Mouse (Mus musculus): ENCODE measurements around the gene Myo7a.
A peak's percentile ranks its signal among the peaks of the same experiment; 100 is the strongest.

Gene Myo7a

DNA sequence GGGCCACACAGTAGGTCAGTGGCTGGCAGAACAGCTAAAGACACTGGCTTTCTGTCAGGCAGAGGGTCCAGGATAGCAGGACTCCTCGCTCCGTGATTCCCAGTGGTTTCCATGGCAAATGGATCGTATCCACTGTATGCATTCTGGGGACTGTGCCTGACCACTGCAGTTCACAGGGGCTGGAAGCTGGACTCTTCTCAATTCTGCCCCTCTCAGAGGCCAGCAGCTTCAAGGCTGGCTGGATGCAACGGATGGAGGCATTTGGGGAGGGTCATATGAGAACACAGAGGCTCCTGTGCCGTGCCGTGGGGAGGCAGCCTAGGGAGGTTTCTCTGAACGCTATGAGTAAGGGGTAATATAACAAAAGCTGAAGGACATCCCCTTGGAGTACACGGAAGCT is 22.9 kb upstream of the Myo7a start:
- DNase-seq = no peak

DNA sequence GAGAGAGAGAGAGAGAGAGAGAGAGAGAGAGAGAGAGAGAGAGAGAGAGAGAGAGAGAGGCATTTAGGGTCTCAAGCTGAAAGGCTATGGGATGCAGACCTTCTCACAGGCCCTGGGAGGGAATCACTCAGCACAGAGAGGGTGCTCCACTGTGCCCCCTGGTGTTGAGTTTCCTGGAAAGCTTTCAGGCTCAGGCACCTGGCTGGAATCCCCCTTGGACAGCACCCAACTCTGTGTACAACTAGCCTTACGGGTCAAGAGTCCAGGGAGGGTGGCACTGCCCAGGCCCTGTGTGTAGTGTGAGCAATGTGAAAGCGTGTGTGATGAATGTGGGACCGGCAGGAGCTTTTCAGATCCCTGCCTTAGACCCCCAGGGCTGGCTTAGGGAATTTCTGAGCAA is 21.9 kb upstream of the Myo7a start:
- DNase-seq = peak; percentile 51

DNA sequence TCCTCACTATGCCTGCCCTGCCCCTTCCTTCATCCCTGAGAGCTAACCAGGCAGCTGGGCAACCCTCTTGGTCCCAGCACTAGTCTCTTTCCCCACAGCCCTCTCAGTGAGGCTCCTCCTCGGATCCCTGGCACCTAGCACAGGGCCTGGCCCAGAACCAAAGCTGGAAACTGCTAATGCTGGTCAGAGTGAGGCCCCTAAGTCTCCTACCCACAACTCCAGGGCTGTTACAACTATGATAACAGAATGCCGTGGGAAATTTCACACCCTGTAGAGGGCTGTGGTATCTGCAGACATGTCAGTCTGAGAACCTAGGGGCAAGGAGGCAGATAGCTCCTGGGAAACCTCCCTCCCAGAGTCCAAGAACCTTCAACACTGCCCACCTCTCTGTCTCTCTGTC is 21.3 kb upstream of the Myo7a start:
- no peak for DNase-seq

DNA sequence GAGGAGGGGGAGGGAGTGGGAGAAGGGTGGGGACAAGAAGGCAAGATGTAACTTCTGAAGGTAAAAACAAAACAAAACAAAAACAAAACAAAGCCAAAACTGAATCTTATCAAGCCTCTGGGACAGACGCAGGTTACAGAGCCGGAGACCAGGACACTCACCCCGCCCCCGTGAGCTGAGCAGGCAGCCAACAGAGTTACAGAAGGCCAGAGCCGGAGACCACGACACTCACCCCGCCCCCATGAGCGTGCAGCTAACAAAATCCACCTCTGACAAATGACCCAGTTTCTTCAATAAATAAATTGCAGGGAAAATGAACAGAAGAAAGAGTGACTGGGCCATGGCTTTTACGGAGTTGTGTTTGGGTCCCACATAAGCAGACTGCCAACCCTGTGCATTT is 19.9 kb upstream of the Myo7a start:
- DNase-seq = no peak

DNA sequence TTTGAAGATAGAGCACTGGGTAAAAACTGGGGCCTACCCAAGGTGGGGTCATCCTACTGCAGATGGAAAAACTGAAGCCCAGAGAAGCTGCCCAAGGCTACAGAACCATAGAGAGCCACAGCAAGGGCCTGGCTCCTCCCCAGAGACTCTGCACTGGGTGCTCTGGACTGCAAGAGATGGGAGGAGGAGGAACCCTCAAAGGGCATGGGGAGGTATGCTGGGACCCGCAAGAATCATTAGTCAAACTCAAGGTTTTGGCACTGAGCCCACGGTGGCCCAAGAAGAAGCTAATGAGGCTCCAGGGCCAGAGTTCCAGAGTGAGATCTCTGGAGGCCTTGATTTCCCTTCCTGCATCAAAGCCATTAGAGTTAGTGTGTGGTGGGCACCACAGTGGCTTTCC is 18.7 kb upstream of the Myo7a start:
- DNase-seq = no peak

DNA sequence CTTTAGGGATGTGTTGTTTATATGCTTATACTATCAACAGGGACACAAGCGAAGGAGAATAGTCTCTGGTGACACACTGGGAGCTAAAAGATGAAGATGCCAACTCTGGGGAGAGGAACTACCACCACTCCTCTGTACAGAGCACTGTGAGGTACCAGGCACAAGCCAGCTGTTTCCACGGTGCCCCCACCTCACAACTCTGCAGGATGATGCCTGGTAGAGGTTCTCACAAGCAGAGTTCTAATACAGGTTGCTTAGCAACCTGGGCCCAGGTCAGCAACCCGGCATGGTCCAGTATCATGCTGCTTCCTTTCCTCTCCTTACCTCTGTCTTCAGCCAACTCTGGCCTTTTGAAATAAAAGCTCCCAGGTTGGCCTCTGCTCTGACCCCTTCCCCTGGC is 18.3 kb upstream of the Myo7a start:
- DNase-seq = no peak

DNA sequence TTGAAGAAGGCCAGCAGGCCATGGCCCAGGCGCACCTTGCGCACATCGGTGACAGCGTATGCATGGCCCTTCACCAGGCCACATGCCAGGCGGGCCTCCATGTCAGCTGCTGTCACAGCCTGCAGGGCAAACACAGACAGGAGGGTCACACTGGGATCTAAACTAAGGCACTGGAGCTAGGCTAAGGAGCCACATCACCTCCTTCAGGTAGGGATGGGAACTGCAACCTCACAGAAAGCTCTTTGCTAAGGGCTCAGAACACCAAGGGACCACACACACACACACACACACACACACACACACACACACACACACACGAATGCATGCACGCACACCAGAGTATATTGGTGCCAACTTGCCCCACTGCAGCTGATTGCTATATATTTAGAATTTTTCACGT is 12.4 kb upstream of the Myo7a start:
- no peak for DNase-seq

DNA sequence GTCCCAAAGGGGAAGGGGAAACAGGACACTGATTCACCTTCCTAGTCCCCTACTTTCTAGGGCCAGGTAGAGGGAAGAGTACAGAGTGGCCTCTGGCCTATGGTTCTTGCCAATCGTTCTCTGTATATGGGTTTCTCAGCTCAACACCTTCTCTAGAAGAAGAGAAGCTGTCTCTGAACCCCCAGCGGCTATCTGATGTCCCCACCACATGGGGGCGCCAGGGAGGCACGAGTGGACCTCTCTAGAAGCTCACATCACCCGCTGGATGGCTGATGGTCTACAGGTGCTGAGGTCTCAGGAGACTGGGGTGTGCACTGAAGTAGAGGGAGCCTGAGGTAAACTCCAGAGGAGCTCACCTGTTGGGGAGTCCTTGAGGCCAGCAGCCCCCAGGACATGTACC is 6.1 kb upstream of the Myo7a start:
- DNase-seq = peak; percentile 58

DNA sequence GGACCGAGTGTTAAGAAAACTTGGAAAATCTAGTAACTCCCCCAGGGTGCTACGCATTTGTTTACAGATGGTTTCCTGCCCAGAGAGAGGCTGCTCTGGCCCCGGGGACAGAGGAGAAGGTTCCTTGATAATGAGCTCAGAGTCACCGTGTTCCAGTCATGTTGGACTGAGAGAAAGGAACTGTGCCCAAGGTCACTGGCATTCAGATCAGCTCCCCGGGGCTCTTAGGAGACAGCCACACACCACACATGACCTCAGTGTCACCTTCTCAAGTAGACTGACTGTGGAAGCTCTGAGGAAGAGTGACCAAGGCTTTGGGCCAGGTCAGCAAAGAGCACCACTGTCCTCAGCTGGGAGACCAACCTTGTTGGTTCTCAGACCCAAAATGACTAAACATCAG is 5.4 kb upstream of the Myo7a start:
- DNase-seq = no peak

DNA sequence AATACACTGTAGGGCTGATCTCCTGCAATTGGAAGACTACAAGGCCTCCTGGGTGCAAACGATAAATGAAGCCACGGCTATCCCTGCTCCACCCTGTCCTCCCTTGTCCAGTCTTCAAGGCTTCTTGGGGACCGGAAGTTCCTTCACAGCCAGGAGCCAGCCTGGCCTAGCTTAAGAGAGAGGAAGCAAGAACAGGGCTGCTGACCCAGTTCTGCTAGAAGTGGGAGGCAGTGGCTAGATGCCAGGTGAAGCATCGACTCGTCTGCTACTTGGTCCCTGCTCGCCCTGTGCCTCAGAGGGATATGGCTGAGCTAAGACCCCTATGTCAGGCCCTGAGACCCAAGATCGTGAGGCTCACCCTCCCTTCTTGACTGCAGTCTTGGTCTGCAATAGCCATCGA is 2.3 kb upstream of the Myo7a start:
- no peak for DNase-seq

DNA sequence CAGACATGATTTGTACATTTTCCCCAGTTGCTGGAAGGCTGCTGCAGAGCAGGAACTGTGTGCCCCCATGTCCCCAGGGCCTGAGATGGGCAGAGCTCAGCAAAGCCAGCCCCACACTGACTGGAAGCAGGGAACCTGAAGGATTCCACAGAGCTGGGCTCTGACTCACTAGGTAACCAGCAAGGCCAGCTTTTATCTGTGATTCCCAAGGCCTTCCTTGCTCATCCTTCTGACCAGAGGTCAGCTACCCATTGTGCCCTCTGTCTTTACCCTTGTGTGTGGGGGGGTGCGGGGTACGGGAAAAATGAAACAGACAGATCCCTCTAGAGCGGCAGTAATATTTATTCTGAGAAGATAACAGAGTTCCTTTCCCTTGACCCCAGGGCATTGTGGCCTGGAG is 1.9 kb upstream of the Myo7a start:
- DNase-seq = no peak

DNA sequence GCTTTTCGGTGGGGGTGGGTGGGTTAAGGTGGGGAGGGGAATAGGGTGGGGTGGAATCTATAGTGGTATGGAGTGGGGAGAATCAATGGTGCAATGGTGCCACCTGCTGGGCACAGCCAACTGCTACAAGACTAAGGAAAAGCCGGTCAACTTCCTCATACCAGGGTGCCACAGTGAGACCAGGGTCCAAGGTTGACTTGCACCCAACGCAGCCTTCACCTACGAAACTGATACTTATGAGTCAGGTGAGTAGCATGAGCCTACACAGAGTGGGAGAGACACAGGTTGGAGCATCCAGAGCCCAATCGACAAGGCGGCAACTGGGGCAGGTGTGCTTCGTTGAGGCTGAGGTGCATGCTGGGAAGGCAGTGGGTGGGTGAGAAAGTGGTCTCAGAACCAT is 1.0 kb upstream of the Myo7a start:
- DNase-seq = peak; percentile 78

DNA sequence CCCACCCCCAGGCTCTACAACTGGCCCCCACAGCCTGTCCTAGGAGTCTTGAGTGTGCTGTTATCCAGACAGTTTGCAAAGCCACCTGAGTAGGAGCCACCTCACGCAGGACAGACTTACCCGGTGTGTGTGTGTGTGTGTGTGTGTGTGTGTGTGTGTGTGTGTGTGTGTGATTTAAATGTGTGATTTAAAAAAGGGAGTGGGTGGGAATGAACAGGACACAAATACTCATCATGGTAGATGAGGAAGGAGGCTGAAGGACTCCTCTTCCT is 573 bp upstream of the Myo7a start:
- no peak for DNase-seq

DNA sequence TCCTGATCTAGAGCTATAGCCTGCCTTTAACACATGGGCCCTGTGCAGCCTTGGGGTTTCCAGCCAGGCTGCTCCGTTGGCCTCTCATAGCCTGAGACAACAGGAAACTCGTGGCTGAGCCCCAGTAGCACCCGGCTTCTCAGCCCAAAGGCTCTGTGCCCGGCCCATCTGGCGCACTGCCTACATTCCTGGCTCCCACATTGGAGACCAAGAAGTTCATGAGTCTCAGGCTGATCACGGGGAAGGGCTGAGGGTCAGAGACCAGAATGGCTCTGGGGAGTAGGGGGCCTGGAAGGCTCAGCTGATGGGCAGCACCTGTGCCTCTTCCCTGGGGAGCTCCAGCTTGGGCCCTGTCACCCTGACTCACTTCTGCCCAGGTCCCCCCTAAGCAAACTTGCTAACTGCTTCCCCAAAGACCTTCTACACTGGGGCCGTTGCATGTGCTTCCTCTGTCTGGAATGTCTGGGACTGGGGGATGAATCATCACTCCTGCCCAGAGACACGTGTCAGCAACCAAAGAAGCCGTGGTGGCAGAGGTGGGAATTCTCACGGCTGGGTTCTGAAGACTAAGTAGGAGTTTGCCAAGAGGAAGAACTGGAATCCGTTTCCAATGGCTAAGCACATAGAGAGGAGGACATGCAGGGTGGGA is 2.2 kb downstream of the Myo7a start:
- DNase-seq = peak; percentile 85

DNA sequence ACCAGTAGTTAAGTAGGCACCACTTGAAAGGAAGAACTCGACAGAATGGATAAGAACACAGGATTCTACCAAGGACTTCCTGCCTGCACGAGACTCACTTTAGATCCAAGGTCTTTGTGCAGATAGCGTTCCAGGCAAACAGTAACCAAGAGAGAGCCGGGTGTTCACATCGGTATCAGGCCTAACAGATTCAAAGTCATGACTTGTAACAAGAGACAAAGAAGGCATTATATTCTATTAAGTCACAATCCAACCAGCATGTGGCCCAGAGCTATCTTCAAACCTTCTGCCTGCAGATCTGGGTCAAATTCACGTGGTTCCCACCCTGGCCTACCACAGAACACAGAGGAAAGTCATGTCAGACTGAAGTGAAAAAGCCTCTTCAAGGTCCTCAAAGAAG is 4.7 kb downstream of the Myo7a start:
- DNase-seq = no peak

DNA sequence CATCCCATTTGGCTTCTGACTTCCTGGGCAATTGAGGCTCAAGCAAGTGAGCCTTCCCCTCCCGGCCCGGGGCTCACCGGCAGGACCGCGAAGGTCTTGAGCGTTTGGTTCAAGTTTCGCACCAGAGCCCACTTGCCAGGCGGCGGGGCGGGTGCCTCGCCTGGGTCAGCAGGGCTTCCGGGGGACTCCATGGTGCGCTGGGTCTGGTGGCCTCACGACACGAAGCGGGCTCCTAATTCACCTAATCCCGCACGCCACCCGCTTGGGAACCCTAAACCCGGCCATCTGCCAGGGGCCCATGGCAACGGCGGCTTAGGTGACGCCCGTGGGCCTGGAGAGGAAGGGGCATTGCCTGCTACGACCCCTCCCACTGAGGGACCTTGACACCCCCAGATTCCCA is 8.1 kb downstream of the Myo7a start:
- DNase-seq = no peak

DNA sequence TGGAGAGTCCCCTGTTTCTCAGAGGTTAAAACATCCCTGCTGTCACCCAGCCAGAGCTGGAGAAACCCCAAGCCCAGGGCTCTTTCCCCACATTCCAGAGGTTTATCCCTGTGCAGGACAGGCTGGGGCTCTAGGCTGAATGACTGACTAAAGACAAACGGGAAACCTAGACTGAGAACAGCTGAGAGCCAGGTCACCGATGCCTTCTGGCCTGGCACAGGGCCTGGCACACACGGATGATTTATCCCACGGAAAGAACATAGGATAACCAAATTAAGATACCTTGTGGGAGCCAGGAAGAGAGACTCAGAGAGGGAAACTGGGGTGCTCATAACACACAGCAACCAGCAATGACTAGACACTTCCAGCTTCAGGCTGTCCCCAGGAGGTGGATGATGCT is 9.6 kb downstream of the Myo7a start:
- DNase-seq = no peak

DNA sequence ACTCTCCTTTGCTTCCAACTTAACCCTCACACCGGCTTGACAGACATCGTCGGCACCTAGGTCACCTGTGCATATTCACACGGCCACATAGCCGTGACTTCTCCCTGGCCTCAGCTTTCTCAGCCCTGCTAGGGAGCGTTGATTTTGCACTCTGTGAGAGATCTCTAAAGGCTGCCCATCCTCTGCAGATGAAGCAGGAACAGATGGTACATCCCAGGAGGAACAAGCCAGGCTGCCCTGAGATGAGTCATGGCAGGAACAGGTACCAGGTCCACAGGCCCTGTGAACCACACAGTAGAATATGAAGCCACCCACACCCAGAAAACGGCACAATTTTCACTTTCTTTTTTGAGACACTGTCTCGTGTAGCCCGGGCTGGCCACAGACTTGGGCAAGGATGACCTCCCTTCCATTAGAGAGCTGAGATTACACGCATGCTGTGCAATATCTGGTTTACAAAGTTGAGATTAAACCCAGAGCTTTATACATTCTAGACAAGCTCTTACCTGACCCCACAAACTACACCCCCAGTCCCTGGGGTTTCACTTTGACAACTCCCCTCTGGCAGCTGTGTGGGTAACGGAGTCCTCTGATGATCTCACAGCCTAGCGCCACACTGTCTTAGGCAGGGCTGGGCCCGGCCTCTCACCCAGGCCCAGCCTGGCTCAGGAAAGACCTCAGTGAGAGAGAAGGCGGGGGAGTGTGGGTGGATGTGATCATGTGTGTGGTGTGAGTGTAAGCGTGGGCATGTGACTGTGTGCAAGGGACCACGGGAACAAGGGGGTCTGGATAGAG is 10.5 kb downstream of the Myo7a start:
- DNase-seq = no peak

DNA sequence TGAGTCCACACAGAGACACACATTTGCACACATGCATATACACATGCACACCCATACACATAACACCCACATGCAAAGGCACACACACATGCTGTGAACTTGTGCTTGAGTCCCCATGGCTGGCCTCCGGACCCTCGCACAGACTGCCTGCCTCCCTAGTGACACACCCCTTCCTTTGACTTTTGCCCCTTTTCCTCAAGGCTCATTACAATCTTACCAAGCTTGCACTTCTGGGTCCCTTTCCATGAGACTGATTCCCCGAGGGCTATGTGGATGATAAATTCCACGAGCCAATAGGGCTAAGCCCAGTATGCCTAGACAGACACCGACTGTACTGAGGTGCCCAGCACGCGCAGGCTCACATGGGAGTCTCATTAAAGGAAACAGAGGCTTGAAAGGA is 13.1 kb downstream of the Myo7a start:
- no peak for DNase-seq

DNA sequence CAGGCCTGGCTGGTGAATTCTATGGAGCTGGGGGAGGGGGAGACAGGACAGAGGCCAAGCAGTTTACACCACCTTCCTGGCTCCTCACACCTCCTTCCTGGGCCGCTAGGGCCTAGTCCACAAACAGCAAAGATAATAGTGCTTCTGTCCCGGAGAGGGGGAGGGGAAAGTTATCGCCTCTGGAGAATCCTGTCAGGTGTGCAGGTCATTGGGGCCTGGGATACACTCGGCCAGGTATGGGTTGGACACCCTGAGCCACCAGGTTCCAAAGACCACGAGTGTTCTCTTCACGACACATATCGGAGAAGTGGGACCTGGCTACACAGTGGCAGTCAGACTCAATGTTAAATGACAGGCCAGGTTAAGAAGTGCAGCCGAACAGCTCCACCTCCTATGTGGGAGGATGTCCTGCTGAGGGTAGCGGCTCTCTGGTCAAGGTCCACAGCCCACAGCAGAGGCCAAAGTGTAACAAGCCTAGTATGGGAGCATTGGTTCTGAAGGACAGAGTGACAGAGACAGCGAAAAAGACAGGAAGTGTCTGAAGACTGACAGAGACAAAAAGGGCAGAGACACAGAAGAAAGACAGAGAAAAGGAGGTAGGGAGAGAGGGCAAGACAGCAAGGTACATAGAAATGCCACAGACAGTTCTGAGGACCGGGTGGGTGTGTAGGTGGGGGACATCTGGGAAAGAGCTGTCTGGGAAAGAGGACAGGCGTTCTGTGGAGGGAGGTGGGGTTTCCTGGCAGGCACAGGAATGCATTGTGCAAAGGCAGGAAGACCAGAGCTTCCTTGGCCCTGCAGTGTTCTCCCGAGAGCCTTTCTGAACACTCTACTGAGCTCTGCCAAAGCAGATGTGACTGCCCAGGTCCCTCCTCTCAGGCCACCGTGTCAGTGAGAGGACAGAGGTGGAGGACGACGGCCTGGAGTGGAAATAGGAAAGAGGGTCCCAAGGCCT is 14.6 kb downstream of the Myo7a start:
- peak; percentile 54 for DNase-seq

DNA sequence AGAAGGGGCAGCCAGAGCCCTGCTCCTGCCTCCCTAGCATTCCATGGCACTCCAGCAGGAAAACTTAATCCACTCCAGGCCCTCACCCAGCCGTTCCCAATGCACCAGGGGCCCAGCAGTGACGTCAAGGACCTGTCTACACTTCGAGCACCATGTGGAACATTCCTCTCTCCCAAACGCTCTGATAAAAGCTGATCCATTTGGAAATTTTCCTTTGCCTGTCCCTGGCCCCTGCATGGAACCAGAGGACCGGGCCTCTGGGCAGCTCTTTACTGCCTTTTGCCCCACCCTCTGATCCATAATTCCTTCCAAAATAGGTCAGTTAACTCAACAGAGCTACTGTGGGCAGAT is 15.4 kb downstream of the Myo7a start:
- no peak for DNase-seq

DNA sequence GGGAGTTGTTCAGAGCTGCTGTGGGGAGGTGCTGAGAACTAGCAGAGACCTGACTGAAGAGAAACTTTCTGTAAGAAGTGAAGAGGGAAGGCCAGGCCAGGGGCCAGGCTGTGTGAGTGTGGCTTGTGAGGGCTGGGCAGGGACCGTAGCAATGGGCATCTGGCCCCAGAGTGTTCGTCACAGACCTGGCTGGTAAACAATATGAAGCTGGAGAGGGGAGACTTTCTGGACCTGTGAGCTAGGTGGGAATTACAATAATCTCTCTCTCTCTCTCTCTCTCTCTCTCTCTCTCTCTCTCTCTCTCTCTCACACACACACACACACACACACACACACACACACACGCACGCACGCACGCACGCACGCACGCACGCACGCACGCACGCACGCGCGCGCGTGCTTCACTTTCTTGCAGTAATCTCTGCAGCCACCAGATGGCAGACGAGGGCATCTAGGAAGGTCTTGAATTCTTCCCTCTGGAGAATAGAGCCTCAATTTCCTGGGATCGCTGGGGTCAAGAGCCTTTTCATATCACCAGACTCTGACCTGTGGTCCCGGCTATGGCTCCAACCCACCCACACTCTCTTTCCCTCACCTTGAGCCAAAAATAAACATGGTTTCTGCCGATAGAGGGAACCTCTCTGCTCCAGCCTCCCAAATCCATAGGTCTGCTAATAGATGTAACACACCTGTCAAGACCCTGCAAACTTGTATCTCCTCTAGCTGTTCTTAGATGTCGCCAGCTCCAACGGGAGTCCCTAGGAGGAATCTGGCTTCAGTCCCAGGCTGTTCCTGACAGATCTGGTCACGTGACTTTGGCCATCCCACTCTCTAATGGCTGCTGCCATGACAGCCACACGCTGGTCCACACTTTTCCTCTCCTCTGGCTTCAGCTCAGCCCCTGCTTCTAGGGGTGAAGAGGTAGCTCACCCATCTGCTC is 16.1 kb downstream of the Myo7a start:
- peak; percentile 90 for DNase-seq

DNA sequence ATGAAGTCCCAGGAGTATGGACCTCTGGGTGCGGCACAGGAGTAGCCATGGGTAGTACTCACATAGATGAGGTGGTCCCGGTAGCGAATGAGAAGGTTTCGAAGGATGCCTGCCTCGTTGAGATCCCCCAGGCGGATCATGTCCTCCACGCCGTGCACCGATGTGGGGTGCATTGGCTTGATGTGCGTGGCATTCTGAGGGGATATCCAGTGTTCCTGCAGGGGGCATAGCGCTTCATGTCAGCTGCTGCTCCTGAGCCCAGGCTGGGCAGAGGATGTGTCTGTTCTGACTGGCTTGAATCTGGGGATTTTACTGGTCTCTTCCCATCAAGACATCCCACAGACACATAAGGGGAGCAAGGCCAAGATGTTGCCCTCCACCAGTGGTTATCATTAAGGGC is 16.8 kb downstream of the Myo7a start:
- DNase-seq = no peak
